Mouse (Mus musculus) monocyte, adult 2 months (primary cell): Measurements from ENCODE around the gene Aff3.

Experiments used
- DNase-seq, 2 experiments: peaks; one replicate each; pipeline ENCODE4 v3.0.0; 2022; ENCODE audit warnings: low spot score in 2 of 2, low read depth in 1 of 2

Gene Aff3

GRCm38 (mm10) chr1:38664777-38665176, at the start of gene Aff3:
TSS of gene Aff3 (minus strand) at chr1:38664955.
- peak in 1 of 2 experiments; percentile 16 for DNase-seq

GRCm38 (mm10) chr1:38700646-38701045, 35.9 kb upstream of the Aff3 start:
- no peak for DNase-seq

- no peak for DNase-seq
Measured at GRCm38 (mm10) chr1:38699244-38699643, 34.5 kb upstream of the Aff3 start.

GRCm38 (mm10) chr1:38695812-38696681, 31.3 kb upstream of the Aff3 start:
- no peak for DNase-seq

- DNase-seq: no peak
Measured at GRCm38 (mm10) chr1:38695089-38695811, 30.5 kb upstream of the Aff3 start.

GRCm38 (mm10) chr1:38694142-38694541, 29.4 kb upstream of the Aff3 start:
- no peak for DNase-seq

- DNase-seq: no peak
Measured at GRCm38 (mm10) chr1:38690471-38690870, 25.7 kb upstream of the Aff3 start.

GRCm38 (mm10) chr1:38688216-38688615, 23.5 kb upstream of the Aff3 start:
- DNase-seq: no peak

- no peak for DNase-seq
Measured at GRCm38 (mm10) chr1:38685706-38686105, 21.0 kb upstream of the Aff3 start.

GRCm38 (mm10) chr1:38683158-38683721, 18.5 kb upstream of the Aff3 start:
- DNase-seq: no peak

GRCm38 (mm10) chr1:38679890-38680289, 15.1 kb upstream of the Aff3 start:
- DNase-seq: no peak

- DNase-seq: no peak
Measured at GRCm38 (mm10) chr1:38671756-38672155, 7.0 kb upstream of the Aff3 start.

GRCm38 (mm10) chr1:38671019-38671418, 6.3 kb upstream of the Aff3 start:
- DNase-seq: no peak

GRCm38 (mm10) chr1:38668327-38668726, 3.6 kb upstream of the Aff3 start:
- DNase-seq: no peak

- DNase-seq: no peak
Measured at GRCm38 (mm10) chr1:38667892-38668291, 3.1 kb upstream of the Aff3 start.

GRCm38 (mm10) chr1:38666766-38667118, 2.0 kb upstream of the Aff3 start:
- DNase-seq: no peak

GRCm38 (mm10) chr1:38666111-38666765, 1.5 kb upstream of the Aff3 start:
- DNase-seq: no peak

- no peak for DNase-seq
Measured at GRCm38 (mm10) chr1:38665611-38666010, 856 bp upstream of the Aff3 start.

- DNase-seq: no peak
Measured at GRCm38 (mm10) chr1:38664261-38664660, 494 bp downstream of the Aff3 start.

- DNase-seq: no peak
Measured at GRCm38 (mm10) chr1:38662616-38663193, 2.0 kb downstream of the Aff3 start.

GRCm38 (mm10) chr1:38658933-38659553, 5.7 kb downstream of the Aff3 start:
- no peak for DNase-seq
